Mouse (Mus musculus) CD8-positive naive resting alpha-beta T cell, adult 2 months (primary cell): ENCODE measurements around the gene Sema4b.

Experiments
- DNase-seq, 2 experiments: peaks; one replicate each; pipeline ENCODE4 v3.0.0; 2022; ENCODE audit warnings: low read depth in 2 of 2, low spot score in 2 of 2

The Sema4b gene

GRCm38 (mm10) chr7:80186531-80187296 is at the start of gene Sema4b:
Sema4b (plus strand) TSS chr7:80186841.
- DNase-seq: peak in 1 of 2 experiments; percentile 64

GRCm38 (mm10) chr7:80138375-80138774 is 48.3 kb upstream of the Sema4b start:
- DNase-seq: no peak

- peak; percentile 60 to 67 for DNase-seq
Observed at GRCm38 (mm10) chr7:80140815-80141214, 45.8 kb upstream of the Sema4b start.

- DNase-seq: peak in 1 of 2 experiments; percentile 21
Observed at GRCm38 (mm10) chr7:80143331-80144273, 43.0 kb upstream of the Sema4b start.

GRCm38 (mm10) chr7:80144695-80145094 is 41.9 kb upstream of the Sema4b start:
- no peak for DNase-seq

- DNase-seq: no peak
Observed at GRCm38 (mm10) chr7:80146077-80146476, 40.6 kb upstream of the Sema4b start.

GRCm38 (mm10) chr7:80149356-80149755 is 37.3 kb upstream of the Sema4b start:
- no peak for DNase-seq

- no peak for DNase-seq
Observed at GRCm38 (mm10) chr7:80152152-80152551, 34.5 kb upstream of the Sema4b start.

- no peak for DNase-seq
Observed at GRCm38 (mm10) chr7:80152756-80153155, 33.9 kb upstream of the Sema4b start.

- DNase-seq: no peak
Observed at GRCm38 (mm10) chr7:80154689-80155088, 32.0 kb upstream of the Sema4b start.

GRCm38 (mm10) chr7:80156711-80157227 is 29.9 kb upstream of the Sema4b start:
- DNase-seq: peak; percentile 61 to 71

- DNase-seq: no peak
Observed at GRCm38 (mm10) chr7:80158496-80159268, 28.0 kb upstream of the Sema4b start.

- DNase-seq: no peak
Observed at GRCm38 (mm10) chr7:80160293-80160944, 26.2 kb upstream of the Sema4b start.

GRCm38 (mm10) chr7:80160945-80161306 is 25.7 kb upstream of the Sema4b start:
- DNase-seq: no peak

- no peak for DNase-seq
Observed at GRCm38 (mm10) chr7:80165432-80165831, 21.2 kb upstream of the Sema4b start.

GRCm38 (mm10) chr7:80166740-80167139 is 19.9 kb upstream of the Sema4b start:
- no peak for DNase-seq

- no peak for DNase-seq
Observed at GRCm38 (mm10) chr7:80169847-80170246, 16.8 kb upstream of the Sema4b start.

GRCm38 (mm10) chr7:80171345-80171744 is 15.3 kb upstream of the Sema4b start:
- DNase-seq: no peak

GRCm38 (mm10) chr7:80172069-80172956 is 14.3 kb upstream of the Sema4b start:
- no peak for DNase-seq
